Mouse (Mus musculus): ENCODE measurements at regions not wholly inside any gene's neighbourhood (a gene's known extent, or its start where the extent isn't known, plus 50 kb on each side); places are given as distances from the start of the nearest gene placed in this dataset.

DNA sequence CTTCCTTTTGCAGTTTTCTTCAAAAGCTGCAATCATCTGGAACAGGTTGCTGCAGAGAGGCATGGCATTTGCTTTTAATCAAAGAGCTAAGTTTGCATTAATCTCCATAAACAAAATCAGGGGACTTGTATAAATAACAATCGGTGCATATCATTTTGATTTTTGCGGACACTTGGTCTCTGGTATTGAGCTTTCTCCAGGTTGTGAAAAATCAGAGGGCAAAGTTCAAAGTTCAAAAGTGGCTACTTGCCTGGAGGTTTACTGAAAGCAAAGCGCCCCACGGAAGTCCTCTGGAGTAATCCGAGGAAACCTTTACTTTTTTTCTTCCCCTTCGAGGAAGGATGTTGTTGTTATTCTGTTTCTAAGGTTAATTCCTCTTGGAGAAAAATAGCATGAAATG, 677.4 kb downstream of the Kcnj2 start:
- TF ChIP-seq POLR2A (IDR thresholded peaks at IDR 0.05; ENCODE audit: extremely low read depth, insufficient read depth, low read length) (no peak), CTCF (IDR thresholded peaks at IDR 0.05; ENCODE audit: low read depth, low read length) (no peak)
